Mouse (Mus musculus) neural tube, embryonic 13.5 days (tissue): ENCODE measurements around the gene Abl1. TPM values are rescaled to one million over a fixed set of nuclear protein-coding genes. Genes with fewer than 3 reads are reported as not detected.

Source experiments
- ATAC-seq: fragments of 200-750 bp; cut with Nextera tagmentation; 2 replicates; pipeline ENCODE4 v1.8.0; 2017; ENCODE audit warnings: low read depth, mild to moderate bottlenecking, moderate TSS enrichment, moderate library complexity
- H3K27ac ChIP-seq: fragments of 300-500 bp; sonication (generic); replicated peaks from 2 replicates; pipeline ENCODE4 v1.5.1; 2015; ENCODE audit warnings: moderate library complexity, mild to moderate bottlenecking, inconsistent platforms
- H3K27me3 ChIP-seq: fragments of 300-500 bp; sonication (generic); 2 replicates; pipeline ENCODE4 v1.6.1; 2015; ENCODE audit warnings: mild to moderate bottlenecking, inconsistent platforms
- H3K36me3 ChIP-seq: fragments of 300-500 bp; sonication (generic); 2 replicates; pipeline ENCODE4 v1.6.1; 2015; ENCODE audit warnings: mild to moderate bottlenecking, inconsistent platforms
- H3K4me1 ChIP-seq: fragments of 300-500 bp; sonication (generic); replicated peaks from 2 replicates; pipeline ENCODE4 v1.6.1; 2015; ENCODE audit warnings: inconsistent platforms
- H3K4me2 ChIP-seq: fragments of 300-500 bp; sonication (generic); 2 replicates; pipeline ENCODE4 v1.6.1; 2015; ENCODE audit warnings: inconsistent platforms, mild to moderate bottlenecking, moderate library complexity
- H3K4me3 ChIP-seq: fragments of 300-500 bp; sonication (generic); 2 replicates; pipeline ENCODE4 v1.5.1; 2015; ENCODE audit warnings: mild to moderate bottlenecking, inconsistent platforms
- H3K9ac ChIP-seq: fragments of 300-500 bp; sonication (generic); 2 replicates; pipeline ENCODE4 v1.6.1; 2015; ENCODE audit warnings: moderate library complexity, mild to moderate bottlenecking, inconsistent platforms
- H3K9me3 ChIP-seq: fragments of 300-500 bp; sonication (generic); 2 replicates; pipeline ENCODE4 v1.6.1; 2016; ENCODE audit warnings: inconsistent platforms
- WGBS: fragments of 180-500 bp; shearing (Covaris S2); methylation state at CpG from one replicate; pipeline ENCODE4 v1.1.7; 2015; 5-methylcytosine and 5-hydroxymethylcytosine counted together
- polyA plus RNA-seq: library from polyadenylated mRNA; unstranded; fragments of >200 nt; fragmentation: Nextera tagmentation; extraction: Ambion mirVana; gene quantifications from 2 replicates; pipeline ENCODE4 v1.2.1, GENCODE M21; 2015

Gene Abl1
- 19.3 and 21.6 TPM in 2 replicates for polyA plus RNA-seq

DNA sequence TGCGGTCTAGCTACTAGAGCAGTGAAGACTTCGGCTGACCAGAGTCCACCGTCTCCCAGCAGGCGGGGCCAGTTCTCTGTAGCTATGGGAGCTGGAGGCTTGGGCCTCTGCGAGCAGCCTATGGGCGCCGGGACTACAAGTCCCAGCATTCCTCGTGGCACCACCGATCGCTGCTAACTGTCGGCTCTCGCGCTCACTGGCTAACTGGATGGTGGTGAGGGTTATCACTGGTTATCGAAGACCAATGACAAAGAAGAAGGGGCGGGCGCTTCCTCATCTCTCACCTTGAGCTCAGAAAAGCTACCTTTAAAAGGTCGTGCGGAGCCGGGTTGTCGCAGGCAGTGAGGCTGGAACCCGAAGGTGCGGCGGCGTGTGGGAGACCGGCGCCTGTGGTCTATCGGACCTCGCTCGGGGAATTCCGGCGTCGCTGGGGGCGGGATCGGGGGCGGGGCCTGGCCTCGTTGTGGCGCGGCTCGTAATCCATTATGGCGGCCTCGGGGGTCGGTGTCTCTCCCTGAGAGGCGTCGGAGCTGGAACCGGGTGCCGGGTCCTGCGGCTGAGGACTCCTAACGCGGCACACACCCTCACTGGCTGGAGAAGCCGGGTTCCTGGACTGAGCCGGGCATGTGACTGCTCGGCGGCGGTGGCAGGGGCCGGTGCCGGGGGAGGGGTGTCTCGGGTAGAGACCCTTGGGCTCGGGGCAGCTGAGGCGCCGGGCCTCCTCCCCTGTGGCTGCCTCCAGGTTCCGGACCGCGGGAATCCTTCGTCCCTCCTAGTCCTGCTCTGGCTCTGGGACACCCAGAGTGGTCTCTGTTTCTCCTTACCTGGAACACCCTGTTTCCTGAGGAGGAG, at the start of gene Abl1:
Gene Abl1 (plus strand): TSS at position 303 of the 852 bp plus-strand sequence.
- Histone ChIP-seq H3K4me2 (peak within 1 kb of the TSS; percentile 94), H3K36me3 (no peaks in the 10 kb centered on the region), H3K27me3 (no peaks in the 10 kb centered on the region), H3K27ac (peak within 1 kb of the TSS; percentile 96), H3K4me3 (peak within 1 kb of the TSS; percentile 89), H3K9me3 (no peaks in the 10 kb centered on the region), H3K9ac (peak within 1 kb of the TSS; percentile 94), H3K4me1 (peaks cover 49% of the 10 kb centered on the region)
- ATAC-seq = peak; percentile 100
- under 1% methylated on average over 62 of the region's 64 CpGs for WGBS

GRCm38 (mm10) chr2:31638581-31639465, 49.4 kb upstream of the Abl1 start:
- H3K4me3 ChIP-seq = peak overlapping the region; percentile 42
- WGBS = under 1% methylated on average over 33 of the region's 34 CpGs
- H3K27me3 ChIP-seq = peaks cover 99% of the 10 kb centered on the region
- peak; percentile 16 for ATAC-seq
- H3K27ac ChIP-seq = peak overlapping the region; percentile 83
- peak overlapping the region; percentile 53 for H3K4me2 ChIP-seq
- peak overlapping the region; percentile 66 for H3K9ac ChIP-seq
- no peaks in the 10 kb centered on the region for H3K9me3 ChIP-seq
- peaks cover 63% of the 10 kb centered on the region for H3K4me1 ChIP-seq
- H3K36me3 ChIP-seq = no peaks in the 10 kb centered on the region

GRCm38 (mm10) chr2:31639466-31639760, 48.8 kb upstream of the Abl1 start:
- H3K9me3 ChIP-seq = no peaks in the 10 kb centered on the region
- H3K4me1 ChIP-seq = peaks cover 63% of the 10 kb centered on the region
- H3K27me3 ChIP-seq = peaks cover 99% of the 10 kb centered on the region
- peak; percentile 6; the same call in 1 of the 2 replicates for ATAC-seq
- no peaks in the 10 kb centered on the region for H3K36me3 ChIP-seq
- 0% methylated on average over 12 of the region's 13 CpGs for WGBS
- H3K27ac ChIP-seq = peak overlapping the region; percentile 83; the same call in 1 of the 2 replicates
- H3K9ac ChIP-seq = peak overlapping the region; percentile 66
- H3K4me3 ChIP-seq = peak overlapping the region; percentile 42
- peak overlapping the region; percentile 53 for H3K4me2 ChIP-seq

- ATAC-seq = no peak
- Histone ChIP-seq H3K9ac (peak within 1 kb of the TSS; percentile 66), H3K27ac (peak within 1 kb of the TSS; percentile 83)
These were observed 48.1 kb upstream of the Abl1 start, which contains the start of gene Prdm12 for GRCm38 (mm10) chr2:31639901-31640608. Prdm12 (plus strand) TSS chr2:31640037.

DNA sequence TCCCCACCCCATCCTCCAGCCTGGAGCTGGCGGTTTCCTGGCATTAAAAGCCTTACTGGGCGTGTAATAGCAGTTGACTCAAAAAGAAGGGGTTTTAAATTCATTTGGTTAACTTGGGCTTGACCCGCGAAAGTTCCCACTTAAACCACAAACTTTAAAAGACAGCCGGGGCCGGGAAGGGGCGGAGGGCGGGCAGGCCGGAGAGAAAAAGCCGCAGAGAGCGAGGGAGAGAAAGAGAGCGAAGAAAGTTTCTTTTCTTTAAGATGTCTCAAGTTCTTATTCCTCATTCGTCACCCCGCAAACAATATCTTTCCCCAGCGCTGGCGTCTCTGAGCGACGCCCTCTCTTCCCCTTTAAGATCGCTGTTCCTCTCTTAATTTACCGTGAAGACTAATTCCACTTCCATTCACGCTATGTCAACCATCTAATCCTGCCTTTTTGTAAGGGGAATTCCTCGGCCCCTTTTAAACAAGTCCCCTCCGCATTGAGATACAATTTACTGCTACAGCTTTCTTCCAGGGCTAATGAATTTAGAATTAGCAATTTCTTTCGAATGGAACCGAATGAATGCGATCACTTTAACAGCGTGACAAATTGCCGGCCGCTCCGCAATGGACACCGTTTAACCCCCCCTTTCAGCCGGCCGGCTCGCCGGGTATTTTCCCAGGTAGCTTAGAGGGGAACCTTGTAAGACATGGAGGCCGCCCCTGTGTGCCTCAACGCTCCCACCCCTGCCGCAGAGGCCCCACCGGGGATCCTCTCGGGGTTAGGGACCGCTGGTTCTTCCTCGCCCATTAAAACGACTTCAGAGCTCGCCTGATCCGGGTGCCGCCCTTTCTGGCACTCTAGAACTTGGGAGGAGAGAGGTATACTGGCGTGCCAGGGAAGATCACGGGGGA, 47.3 kb upstream of the Abl1 start:
- peak overlapping the region; percentile 78 for H3K27ac ChIP-seq
- peaks cover 57% of the 10 kb centered on the region for H3K4me1 ChIP-seq
- WGBS = 0% methylated on average over 48 of the region's 48 CpGs
- H3K27me3 ChIP-seq = peaks cover 99% of the 10 kb centered on the region
- H3K9me3 ChIP-seq = no peaks in the 10 kb centered on the region
- peak overlapping the region; percentile 42 for H3K4me3 ChIP-seq
- no peaks in the 10 kb centered on the region for H3K36me3 ChIP-seq
- peak overlapping the region; percentile 53 for H3K4me2 ChIP-seq
- H3K9ac ChIP-seq = peak overlapping the region; percentile 63
- peak; percentile 37; the same call in 1 of the 2 replicates for ATAC-seq

More at GRCm38 (mm10) chr2:31639901-31640608, 48.1 kb upstream of the Abl1 start, which contains the start of gene Prdm12:
- H3K4me3 ChIP-seq = peak within 1 kb of the TSS; percentile 42
- under 1% methylated on average over 41 of the region's 41 CpGs for WGBS
- peaks cover 63% of the 10 kb centered on the region for H3K4me1 ChIP-seq
- no peaks in the 10 kb centered on the region for H3K9me3 ChIP-seq
- H3K27me3 ChIP-seq = peaks cover 99% of the 10 kb centered on the region
- no peaks in the 10 kb centered on the region for H3K36me3 ChIP-seq
- H3K4me2 ChIP-seq = peak within 1 kb of the TSS; percentile 53

- under 1% methylated on average over 11 of the region's 11 CpGs for WGBS
- Histone ChIP-seq H3K27ac (peak overlapping the region; percentile 78; the same call in 1 of the 2 replicates), H3K4me3 (peak overlapping the region; percentile 42), H3K4me1 (peaks cover 51% of the 10 kb centered on the region), H3K9ac (peak overlapping the region; percentile 63), H3K9me3 (no peaks in the 10 kb centered on the region), H3K4me2 (peak overlapping the region; percentile 53), H3K27me3 (peaks cover 99% of the 10 kb centered on the region), H3K36me3 (no peaks in the 10 kb centered on the region)
- no peak for ATAC-seq
These were observed 46.7 kb upstream of the Abl1 start for GRCm38 (mm10) chr2:31641508-31641830.

GRCm38 (mm10) chr2:31641929-31642328, 46.2 kb upstream of the Abl1 start:
- Histone ChIP-seq H3K27ac (no peak overlapping the region; the same call in 1 of the 2 replicates), H3K27me3 (peaks cover 99% of the 10 kb centered on the region), H3K4me3 (peak overlapping the region; percentile 42), H3K9me3 (no peaks in the 10 kb centered on the region), H3K9ac (peak overlapping the region; percentile 63), H3K4me2 (peak overlapping the region; percentile 53), H3K36me3 (no peaks in the 10 kb centered on the region), H3K4me1 (peaks cover 47% of the 10 kb centered on the region)
- 3% methylated on average over 18 of the region's 18 CpGs for WGBS
- no peak for ATAC-seq

DNA sequence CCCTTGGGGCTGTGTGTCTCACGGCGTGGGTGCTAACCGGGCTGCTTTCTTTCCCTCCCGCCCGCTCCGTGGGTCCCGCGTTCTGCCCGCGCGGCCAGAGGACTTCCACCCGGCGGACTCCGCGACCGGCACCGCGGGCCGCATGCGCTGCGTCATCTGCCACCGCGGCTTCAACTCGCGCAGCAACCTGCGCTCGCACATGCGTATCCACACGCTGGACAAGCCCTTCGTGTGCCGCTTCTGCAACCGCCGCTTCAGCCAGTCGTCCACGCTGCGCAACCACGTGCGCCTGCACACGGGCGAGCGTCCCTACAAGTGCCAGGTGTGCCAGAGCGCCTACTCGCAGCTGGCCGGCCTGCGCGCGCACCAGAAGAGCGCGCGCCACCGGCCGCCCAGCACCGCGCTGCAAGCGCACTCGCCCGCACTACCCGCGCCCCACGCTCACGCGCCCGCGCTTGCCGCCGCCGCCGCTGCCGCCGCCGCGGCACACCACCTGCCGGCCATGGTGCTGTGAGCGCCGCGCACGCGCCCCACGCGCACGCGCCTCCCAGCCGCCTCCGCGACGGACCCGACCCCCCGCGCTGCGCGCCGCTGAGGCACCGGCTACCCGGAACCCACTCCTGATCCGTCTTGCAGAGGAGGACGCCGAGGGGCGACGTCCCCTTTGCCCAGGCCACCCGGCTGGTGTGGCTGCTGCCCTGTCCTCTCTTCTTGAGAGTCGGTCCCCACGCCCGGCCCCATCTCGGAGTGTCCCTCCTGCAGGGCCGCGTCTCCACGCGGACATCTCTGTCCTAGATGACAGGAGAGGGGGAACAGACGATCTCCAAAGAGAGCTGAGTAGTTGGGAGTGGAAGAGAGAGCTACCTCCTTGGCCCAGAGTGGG, 34.0 kb upstream of the Abl1 start:
- peak overlapping the region; percentile 48 for H3K4me3 ChIP-seq
- ATAC-seq = peak; percentile 87
- H3K9me3 ChIP-seq = peaks cover 5% of the 10 kb centered on the region
- peak overlapping the region; percentile 83 for H3K4me2 ChIP-seq
- H3K27me3 ChIP-seq = peaks cover 99% of the 10 kb centered on the region
- H3K4me1 ChIP-seq = peaks cover 18% of the 10 kb centered on the region
- H3K36me3 ChIP-seq = no peaks in the 10 kb centered on the region
- H3K27ac ChIP-seq = peak overlapping the region; percentile 46; the same call in 1 of the 2 replicates
- H3K9ac ChIP-seq = peak overlapping the region; percentile 66
- WGBS = under 1% methylated on average over 78 of the region's 109 CpGs

GRCm38 (mm10) chr2:31654854-31655559, 33.2 kb upstream of the Abl1 start:
- peak; percentile 51; the same call in 1 of the 2 replicates for ATAC-seq
- H3K4me3 ChIP-seq = peak overlapping the region; percentile 48
- H3K4me2 ChIP-seq = peak overlapping the region; percentile 83
- peaks cover 18% of the 10 kb centered on the region for H3K4me1 ChIP-seq
- H3K27me3 ChIP-seq = peaks cover 99% of the 10 kb centered on the region
- H3K9ac ChIP-seq = peak overlapping the region; percentile 66
- H3K9me3 ChIP-seq = peaks cover 9% of the 10 kb centered on the region
- H3K27ac ChIP-seq = 0 out of 2 replicates have a peak overlapping the region, but pooled peaks have one; percentile 46
- WGBS = 8% methylated on average over 22 of the region's 22 CpGs
- no peaks in the 10 kb centered on the region for H3K36me3 ChIP-seq
